Mouse (Mus musculus) fat pad, adult 2 months (tissue): Measurements from ENCODE around the gene Nt5m.
"Not testable (repeated sequence)": the region's sequence is repeated elsewhere in the genome, so short reads cannot be mapped to it uniquely, and the experiment has no call there.

Experiments
- DNase-seq: peaks from one replicate; pipeline ENCODE4 v3.0.0-alpha.2; 2011; ENCODE audit warnings: low read depth, low spot score; ENCODE audit errors: extremely low read depth

The Nt5m gene

DNA sequence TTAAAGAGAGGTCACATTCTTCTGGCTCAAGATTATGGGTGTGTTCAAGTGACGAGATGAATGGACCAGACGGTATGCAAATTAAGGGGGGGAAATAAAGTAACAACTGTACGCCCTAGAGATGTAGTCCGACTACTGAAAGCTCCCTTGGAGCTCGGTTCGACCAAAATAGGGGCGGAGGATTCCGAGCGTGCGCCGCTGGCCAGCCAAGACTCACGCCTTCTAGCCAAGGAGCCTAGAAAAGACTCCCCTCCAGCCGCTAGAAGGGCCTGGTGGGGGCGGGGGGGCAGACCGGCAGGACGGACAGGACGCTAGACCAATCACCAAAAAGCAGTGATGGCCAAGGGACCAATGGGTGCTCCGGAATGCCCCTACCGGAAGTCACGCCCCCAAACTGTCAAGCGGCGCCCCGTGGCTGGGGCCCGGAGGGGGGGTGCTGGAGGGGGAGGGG is at the start of gene Nt5m:
Nt5m (plus strand) TSS at position 440 of the 451 bp plus-strand sequence.
- DNase-seq: no peak

DNA sequence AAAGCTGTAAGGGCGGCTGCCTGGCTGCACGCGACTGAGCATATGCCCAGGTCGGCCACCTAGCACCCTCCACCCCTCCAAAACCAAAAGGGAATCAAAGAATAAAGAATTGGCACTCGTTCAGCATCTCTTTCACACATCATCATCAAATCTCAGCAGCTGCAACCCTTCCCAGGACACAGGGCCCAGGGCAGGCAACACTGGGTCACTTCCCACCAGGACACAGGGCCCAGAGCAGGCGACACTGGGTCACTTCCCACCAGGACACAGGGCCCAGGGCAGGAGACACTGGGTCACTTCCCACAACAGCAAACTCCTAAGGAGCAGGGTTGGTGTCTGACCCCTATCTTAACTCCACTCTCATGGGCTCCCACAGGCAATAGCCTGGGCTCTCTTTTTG is 45.9 kb upstream of the Nt5m start:
- DNase-seq: no peak

DNA sequence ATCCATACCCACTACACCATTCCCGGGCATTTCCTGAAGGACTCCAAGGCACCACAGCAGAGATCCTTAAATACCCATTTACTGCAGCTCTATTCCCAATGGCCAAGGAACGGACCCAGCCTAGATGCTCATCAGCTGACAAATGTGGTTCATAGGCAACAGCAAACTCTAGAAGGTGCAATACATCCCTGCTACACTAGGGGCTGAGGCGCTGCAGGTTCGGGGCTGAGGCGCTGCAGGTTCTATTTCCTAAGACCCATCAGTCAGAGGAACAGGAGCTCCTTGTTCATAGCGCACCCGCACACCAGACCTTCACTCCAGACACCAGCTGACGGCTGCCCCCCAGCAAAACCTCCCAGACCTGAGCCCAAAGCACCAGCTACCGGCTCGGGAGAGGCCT is 38.8 kb upstream of the Nt5m start:
- no peak for DNase-seq

DNA sequence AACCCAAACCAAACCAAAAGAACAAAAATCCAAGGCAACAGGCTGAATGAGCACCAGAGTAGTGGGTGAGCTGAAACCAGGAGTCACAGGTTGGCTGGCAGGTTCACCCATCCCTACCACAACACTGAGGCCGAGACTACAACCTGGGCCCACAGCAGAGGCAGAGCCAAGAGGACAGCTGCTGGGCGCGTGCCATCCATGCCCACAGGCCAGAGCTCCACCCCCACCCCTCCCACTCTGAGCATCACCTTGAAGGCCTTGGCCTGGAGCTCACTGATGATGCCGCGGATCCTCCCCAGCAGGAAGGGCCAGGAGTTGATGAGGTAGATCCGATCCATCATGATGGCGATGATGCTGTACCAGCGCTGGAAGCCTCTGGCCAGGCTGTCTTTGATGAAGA is 37.4 kb upstream of the Nt5m start:
- no peak for DNase-seq

DNA sequence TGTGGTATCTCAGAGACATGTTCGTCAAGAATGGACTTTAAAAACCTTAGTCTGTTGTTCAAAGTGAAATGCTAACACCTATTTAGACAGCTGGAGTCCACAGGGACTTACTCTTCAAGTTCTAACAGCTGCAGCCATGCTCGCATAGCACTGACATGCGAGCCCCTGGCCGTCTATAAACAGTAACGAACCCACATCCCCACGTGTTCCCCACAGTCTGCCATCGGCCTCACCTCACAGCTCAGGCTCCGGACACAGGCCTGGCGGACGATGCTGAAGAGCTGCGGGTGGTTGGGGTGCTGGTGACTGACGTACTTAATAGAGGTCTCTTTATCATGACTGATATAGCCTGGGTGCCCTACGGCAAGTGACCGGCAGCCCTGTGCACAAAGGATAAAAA is 35.7 kb upstream of the Nt5m start:
- DNase-seq: no peak

DNA sequence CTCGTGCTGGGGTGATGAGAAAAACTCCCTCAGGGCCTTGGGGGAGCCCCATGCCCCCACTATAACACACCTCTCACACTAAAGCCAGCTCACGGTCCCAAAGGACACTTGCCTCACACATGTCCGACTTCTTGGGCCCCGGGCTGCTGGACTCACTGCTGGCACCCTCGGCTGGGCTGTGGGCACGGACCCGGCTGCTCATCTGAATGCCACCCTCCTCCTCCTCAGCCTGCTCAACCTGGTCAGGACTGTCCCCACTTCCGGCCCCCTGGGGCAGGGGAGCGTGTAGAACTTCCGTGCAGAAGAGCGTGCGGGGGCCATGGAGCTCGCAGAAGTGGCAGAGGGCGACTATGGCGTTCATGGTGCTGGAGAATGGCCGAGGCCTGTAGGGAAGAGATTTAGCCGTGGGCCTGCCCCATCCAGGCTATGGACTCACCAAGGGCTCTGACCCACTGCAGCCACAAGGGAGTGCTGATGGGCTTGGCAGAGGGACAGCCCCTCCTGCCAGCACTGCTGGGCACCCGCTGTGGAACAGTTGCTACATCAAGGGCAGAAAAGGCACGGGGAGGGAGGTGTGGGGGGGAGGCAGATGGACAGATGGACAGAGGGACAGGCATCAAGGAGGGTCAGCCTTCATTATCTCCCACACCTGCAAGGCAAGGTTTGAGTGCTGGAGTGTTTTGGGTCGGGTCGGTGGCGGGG is 34.7 kb upstream of the Nt5m start:
- no peak for DNase-seq

DNA sequence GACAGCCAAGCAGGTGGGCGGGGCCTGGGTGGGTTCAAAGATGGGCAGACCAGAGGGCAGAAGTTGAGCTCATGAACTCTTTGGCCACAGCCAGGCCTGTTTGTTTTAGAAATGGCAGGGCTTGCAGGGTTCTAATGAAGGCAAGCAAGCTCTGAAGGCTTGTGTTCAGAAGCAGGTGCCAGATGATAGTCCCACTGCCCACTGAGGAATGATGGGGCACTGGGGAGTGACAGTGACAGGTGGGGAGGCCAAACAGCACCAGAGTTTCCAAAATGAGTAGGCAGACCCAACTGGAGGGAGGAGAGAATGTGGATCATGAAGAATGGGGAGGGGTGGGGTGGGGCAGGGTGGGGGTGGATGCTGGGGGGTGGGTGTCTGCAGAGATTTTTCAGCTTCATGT is 34.0 kb upstream of the Nt5m start:
- DNase-seq: no peak

DNA sequence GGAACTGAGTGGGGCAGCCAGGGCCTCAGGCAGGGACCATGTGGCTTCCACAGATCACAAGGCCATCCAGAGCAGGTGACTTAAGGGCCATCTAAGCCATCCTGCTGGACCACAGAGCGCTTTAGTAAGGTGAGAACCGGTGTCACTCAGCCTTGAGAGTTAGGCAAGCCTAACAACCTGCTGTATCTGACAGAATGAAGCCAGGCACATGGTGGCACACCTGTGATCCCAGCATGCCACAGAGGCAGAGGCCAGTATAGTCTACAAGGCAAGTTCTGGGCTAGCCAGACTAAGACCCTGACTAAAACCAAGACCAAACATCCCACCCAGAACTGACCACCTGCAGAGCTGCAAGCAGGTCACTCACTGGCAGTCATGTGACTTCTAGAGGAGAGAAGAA is 33.6 kb upstream of the Nt5m start:
- no peak for DNase-seq

DNA sequence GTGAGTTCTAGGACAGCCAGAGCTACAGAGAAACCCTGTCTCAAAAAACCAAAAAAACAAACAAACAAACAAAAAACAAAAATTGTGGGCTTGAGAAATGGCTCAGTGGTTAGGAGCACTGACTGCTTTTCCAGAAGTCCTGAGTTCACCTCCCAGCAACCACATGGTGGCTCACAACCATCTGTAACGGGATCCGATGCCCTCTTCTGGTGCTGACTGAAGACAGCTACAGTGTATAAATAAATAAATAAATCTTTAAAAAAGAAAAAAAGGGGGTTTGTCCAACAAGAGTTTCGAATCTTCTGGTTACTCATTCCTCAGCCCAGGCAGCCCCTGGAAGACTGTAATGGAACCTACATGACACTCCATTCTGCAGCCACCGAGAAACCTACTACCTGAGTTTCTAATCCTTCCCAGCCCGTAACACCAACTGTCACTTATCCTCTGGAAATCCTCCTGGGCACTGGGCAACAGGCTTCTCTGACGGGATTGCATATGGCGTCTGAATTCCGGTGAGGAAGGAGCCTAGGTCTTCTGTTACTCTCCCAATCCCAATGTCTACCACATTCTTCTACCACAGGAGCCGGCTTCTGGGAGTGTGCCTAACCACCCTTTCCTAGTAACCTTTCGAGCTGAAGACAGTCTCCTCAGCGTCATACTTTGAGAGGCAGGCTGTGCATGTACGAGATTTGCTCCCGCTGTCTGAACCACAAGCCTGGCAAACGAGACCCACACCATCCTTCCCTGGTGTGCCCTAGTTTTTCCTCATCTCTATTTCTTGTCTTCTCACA is 30.9 kb upstream of the Nt5m start:
- no peak for DNase-seq

DNA sequence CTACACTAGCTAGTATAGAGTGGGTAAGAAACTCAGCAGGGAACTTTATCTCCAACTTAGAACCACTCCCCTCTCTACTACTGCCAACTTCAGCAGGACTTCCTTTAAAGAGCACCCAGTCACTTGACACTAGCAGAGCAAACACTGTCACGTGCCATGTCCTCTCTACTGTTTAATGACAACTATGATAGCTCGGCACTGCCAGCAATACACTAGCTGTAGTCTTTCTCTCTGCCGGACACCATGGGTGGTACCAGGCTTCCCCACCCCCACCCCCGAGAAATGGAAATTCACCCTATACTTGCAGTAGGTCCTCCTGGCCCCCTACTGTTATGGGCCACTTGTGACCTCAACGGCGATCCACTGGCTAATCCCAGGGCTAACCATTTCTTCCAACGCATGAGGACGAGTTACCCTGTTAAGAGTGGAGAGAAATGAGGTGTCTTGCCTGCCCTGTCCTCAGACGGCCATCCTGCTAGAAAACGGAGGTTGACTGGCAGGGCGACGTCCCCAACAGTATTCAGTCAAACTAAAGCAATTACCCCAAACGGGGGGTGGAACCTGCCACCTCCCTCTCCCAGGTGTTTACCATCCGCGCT is 30.1 kb upstream of the Nt5m start:
- DNase-seq: no peak

DNA sequence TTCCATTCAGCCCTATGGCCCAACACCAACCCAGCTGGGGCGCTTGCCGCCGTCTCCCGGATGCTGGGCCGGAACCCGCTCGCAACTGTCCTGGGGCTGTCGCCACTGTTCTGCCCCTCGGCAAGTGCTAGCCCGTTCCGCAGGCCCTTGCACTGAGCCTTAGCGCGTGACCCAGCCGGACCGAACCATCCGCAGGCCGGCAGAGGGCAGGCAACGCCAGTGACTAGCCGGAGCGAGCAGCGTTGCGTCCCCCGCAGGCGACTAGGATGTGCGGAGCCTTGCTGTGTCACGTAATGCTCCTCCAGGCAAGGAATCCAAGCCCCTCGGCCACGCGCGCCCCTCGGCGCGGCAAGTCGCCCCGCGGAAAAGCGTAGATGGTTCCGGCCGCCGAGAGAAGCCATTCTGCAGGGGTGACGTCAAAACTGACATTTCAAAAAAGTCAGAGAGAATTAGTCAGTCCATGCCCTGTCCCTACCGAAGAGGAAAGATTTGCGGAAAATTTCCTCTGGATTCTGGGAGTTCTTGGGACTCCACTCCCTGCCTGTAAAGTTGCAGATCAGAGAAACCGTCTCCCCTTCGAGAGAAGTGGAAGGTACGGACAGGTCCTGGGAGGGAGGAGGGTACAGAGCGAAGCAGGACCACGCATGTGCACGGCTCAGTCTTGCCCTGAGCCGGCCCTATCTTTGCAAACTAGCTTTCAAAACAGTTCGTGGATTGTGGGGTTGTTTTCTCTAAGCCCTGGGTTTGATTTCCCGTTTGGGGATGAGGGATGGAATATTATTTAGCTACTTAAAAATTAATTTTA is 29.4 kb upstream of the Nt5m start, which contains the start of gene Flcn:
Flcn (minus strand) TSS at position 347 of the 805 bp plus-strand sequence.
- DNase-seq: no peak

DNA sequence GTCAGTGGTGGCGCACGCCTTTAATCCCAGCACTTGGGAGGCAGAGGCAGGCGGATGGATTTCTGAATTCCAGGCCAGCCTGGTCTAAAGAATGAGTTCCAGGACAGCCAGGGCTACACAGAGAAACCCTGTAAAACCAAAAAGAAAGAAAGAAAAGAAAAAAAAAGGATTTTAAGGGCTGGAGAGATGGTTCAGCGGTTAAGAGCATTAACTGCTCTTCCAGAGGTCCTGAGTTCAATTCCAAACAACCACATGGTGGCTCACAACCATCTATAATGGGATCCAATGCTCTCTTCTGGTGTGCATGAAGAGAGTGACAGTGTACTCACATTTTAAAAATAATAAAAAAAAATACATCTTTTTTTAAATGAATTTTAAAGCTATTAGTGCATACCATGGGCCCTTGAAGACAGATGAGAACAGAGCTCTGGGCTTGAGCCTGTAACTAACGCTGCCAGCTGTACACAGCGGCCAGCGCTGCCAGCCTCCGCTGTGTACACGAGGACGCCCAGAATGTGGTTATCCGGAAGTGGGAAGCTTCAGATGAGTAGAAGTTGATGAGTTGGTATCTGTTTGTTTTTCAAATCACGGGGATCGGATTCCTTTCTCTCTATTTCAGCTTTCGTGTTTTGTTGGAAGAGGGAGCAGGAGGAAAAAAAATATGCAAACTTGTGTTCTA is 28.6 kb upstream of the Nt5m start:
- DNase-seq: no peak

DNA sequence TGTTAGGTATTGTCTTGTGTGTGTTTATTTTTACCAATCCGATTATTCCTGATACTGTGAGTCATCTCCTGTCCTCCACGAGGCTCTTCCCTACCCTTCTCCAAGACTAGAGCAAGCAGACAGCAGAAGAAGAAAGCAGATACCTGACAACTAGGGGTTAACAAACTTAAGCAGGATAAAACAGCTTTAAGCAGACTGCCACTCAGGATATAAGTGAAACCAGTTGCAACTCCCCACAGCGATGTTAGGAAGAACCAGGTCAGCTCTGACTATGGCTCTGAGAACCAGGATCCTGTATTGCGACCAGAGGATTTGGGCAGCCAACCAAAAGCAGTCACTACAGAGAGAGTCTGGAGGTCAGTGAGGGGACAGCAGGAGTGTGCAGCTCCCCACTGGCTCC is 28.0 kb upstream of the Nt5m start:
- no peak for DNase-seq

DNA sequence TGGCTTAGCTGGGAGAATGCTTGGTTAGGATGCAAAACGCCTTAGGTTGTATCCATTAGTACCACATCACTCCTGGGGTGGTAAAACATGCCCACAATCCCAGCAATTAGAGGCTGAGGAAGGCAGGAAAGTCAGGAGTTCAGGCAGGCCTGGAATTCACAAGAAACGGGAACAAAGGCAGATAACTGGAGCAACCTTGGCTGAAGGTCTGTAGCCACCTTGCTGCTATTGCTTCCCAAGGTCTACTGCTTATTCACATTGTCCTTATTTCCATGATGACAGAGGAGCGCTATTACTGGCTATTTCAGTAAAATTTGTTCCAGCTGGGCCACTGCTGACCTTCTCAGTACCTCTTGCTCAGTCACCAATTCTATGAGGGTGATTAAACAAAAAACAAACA is 26.0 kb upstream of the Nt5m start:
- no peak for DNase-seq

DNA sequence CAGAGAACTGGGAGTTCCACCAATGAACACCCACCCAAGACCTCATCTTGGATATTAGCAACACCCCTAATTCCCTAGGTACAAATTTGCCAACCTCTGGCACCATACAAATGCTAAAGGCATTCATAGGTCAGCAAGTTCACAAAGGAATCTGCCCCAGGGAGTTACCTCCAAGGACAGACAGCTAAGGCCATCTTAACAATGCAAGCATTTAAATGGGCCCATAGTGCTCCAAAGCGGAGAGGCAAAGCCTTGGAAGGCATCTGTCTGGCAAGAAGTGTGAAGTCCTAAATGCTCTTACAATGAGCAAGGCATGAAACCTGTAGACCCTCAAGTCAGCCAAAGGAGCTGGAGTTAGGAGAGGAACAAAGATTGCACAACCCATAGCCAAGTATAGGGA is 24.9 kb upstream of the Nt5m start:
- DNase-seq: no peak

DNA sequence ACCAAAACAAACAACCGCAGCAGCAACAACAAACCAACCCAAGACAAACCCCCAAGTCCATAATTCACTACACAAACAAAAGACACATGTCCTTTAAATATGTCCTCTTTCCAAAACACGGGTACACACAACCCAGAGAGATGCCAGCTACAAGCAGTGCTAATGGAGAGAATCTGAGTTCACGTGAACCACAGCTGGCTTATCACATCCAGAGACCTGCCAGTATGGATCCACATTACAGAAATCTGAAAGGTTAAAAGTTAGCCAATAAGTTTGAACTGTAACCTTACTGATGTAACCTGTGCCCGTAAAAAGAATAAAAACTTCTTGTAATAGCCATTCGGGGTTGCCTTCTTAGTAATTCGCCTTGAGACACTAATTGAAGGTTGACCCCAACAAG is 24.3 kb upstream of the Nt5m start:
- no peak for DNase-seq

DNA sequence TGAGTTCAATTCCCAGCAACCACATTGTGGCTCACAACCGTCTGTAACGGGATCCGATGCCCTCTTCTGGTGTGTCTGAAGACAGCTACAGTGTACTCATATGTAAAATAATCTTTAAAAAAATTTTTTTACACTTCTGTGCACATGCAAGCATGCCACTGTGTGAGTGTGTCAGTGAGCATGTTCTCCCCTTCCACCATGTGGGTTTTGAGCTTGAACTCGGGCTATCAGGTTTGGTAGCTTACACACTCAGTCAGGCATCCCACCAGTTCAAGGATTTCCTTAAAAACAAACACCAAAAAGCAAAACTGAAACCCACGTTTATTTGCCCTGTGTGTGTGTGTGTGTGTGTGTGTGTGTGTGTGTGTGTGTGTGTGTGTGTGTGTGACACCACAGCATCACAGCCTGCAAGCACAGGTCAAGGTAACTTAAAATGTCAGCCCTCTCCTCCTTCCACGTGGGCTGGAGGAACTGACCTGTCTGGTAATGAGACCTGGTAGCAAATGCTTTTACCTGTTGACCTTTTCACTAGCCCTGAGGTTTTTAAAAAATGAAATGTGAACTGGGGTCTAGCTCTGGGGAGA is 23.7 kb upstream of the Nt5m start:
- no peak for DNase-seq

DNA sequence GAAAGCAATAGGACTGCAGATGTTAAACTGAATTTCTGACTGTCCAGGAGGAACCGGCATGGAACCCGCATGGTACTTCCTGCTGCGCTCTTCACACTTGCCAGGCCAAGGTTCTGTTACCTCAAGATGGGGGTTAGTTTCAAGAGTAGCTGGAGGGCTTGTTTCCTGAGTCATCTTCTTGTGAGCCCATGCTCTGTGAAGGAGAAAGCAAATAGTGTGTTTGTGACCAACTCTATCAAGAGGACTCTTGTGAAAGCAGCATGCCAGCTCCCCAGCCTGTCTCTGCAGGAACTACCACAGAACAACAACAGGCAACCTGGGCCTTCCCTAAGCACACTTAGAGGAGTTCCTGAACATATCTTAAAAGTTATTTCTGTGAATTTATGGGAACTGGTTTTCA is 21.3 kb upstream of the Nt5m start:
- DNase-seq: no peak

DNA sequence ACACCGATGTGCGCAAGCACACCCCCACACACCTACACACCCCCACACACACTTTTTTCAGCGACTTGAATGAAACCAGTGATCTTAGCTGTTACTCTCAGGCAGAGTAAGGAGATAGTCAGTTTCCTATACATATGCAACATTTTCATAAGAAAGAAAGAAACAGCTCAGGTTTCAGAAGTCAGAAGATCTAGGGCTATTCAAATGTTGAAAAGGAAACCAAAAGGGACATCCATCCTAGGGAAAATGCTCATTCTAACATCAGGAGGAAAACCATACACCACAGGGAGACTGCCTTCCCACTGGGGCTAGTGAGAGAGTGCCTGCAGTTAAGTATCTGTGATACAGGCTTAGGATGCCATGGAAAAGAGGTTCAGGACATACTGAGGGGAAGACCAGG is 17.6 kb upstream of the Nt5m start:
- DNase-seq: no peak

DNA sequence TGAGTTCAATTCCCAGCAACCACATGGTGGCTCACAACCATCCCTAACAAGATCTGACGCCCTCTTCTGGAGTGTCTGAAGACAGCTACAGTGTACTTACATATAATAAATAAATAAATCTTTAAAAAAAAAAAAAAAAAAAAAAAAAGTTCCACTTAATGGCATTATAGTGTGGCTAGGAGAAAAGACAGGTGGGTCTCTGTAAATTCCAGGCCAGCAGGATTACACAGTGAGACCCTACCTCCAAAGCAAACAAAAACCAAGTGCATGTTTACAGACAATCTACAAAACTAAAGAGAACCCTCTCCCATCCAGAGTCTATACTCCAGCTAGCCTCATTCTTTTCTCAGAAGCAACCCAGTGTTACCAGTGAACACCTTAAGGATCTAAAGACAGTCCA is 1.5 kb upstream of the Nt5m start:
- not testable (repeated sequence) for DNase-seq
